In genomic region chr6:140517188-140517587, GRCm38 (mm10) we compare ENCODE assay signal across 8 mouse cellular contexts.
A peak's percentile ranks its signal among the peaks of the same experiment; 100 is the strongest.
DNase-seq lines count a peak whose midpoint lies in the region; ATAC-seq lines count a peak whose summit lies in the region.

No protein-coding gene starts in this region.

- DNase-seq in cerebellum, postnatal 36 days = peak; percentile 49 to 50
- no peak for DNase-seq in cerebellum, adult 9-11 months
- peak; percentile 28 for DNase-seq in right cerebral cortex, postnatal 4 days
- no peak for DNase-seq in right cerebral cortex, adult 18-20 months
- no peak for DNase-seq in layer of hippocampus, adult 9-10 months (ENCODE audit: low spot score)
- no peak for DNase-seq in layer of hippocampus, postnatal 36 days

- ATAC-seq in erythroblast, adult 5-6 weeks (replicated peaks; ENCODE audit: low FRiP score, poor library complexity, severe bottlenecking) = peak; percentile 67; the same call in 1 of the 2 replicates
- ATAC-seq in megakaryocyte progenitor cell, adult 5-6 weeks (replicated peaks; ENCODE audit: poor library complexity) = peak; percentile 81

Comparison
In these comparisons a context has a peak if more than half of its experiments do, and no peak if none do; other contexts are left out.
1. DNase-seq: peak in cerebellum, postnatal 36 days (2 of 2) and right cerebral cortex, postnatal 4 days (single experiment); none in cerebellum, adult 9-11 months (single experiment), right cerebral cortex, adult 18-20 months (single experiment), layer of hippocampus, adult 9-10 months (single experiment) and layer of hippocampus, postnatal 36 days (0 of 2).